Mouse (Mus musculus): Measurements from ENCODE around the gene Lrrc28.

Gene Lrrc28

GRCm38 (mm10) chr7:67596322-67596721, 48.7 kb downstream of the Lrrc28 start:
- DNase-seq (ENCODE audit: low read depth, low spot score), result no peak

GRCm38 (mm10) chr7:67593902-67594301, 51.2 kb downstream of the Lrrc28 start:
- no peak for DNase-seq (ENCODE audit: low read depth, low spot score)

- DNase-seq (ENCODE audit: low read depth, low spot score), result no peak
These were observed 52.4 kb downstream of the Lrrc28 start for GRCm38 (mm10) chr7:67592670-67593069.

- DNase-seq (ENCODE audit: low read depth, low spot score), result no peak
These were observed 56.3 kb downstream of the Lrrc28 start for GRCm38 (mm10) chr7:67588743-67589142.

- DNase-seq (ENCODE audit: low read depth, low spot score), result no peak
These were observed 58.6 kb downstream of the Lrrc28 start for GRCm38 (mm10) chr7:67586479-67586878.

GRCm38 (mm10) chr7:67583852-67584251, 61.2 kb downstream of the Lrrc28 start:
- DNase-seq (ENCODE audit: low read depth, low spot score), result no peak

GRCm38 (mm10) chr7:67578783-67579482, 66.1 kb downstream of the Lrrc28 start:
- DNase-seq (ENCODE audit: low read depth, low spot score), result peak; percentile 38

- DNase-seq (ENCODE audit: low read depth, low spot score), result no peak
These were observed 67.0 kb downstream of the Lrrc28 start for GRCm38 (mm10) chr7:67578044-67578443.

GRCm38 (mm10) chr7:67566510-67567237, 78.4 kb downstream of the Lrrc28 start:
- no peak for DNase-seq (ENCODE audit: low read depth, low spot score)

GRCm38 (mm10) chr7:67565132-67565531, 79.9 kb downstream of the Lrrc28 start:
- DNase-seq (ENCODE audit: low read depth, low spot score), result no peak

- no peak for DNase-seq (ENCODE audit: low read depth, low spot score)
These were observed 82.9 kb downstream of the Lrrc28 start for GRCm38 (mm10) chr7:67562176-67562575.

- DNase-seq (ENCODE audit: low read depth, low spot score), result no peak
These were observed 85.6 kb downstream of the Lrrc28 start for GRCm38 (mm10) chr7:67559486-67559885.

- no peak for DNase-seq (ENCODE audit: low read depth, low spot score)
These were observed 86.8 kb downstream of the Lrrc28 start for GRCm38 (mm10) chr7:67558230-67558629.

GRCm38 (mm10) chr7:67554863-67555262, 90.2 kb downstream of the Lrrc28 start:
- no peak for DNase-seq (ENCODE audit: low read depth, low spot score)

- no peak for DNase-seq (ENCODE audit: low read depth, low spot score)
These were observed 93.8 kb downstream of the Lrrc28 start for GRCm38 (mm10) chr7:67551242-67551641.

GRCm38 (mm10) chr7:67549073-67549561, 96.0 kb downstream of the Lrrc28 start:
- DNase-seq (ENCODE audit: low read depth, low spot score), result peak; percentile 87

- peak; percentile 60 for DNase-seq (ENCODE audit: low read depth, low spot score)
These were observed 96.4 kb downstream of the Lrrc28 start for GRCm38 (mm10) chr7:67548599-67549041.

- no peak for DNase-seq (ENCODE audit: low read depth, low spot score)
These were observed 98.8 kb downstream of the Lrrc28 start for GRCm38 (mm10) chr7:67546282-67546681.

- no peak for DNase-seq (ENCODE audit: low read depth, low spot score)
These were observed 100.5 kb downstream of the Lrrc28 start for GRCm38 (mm10) chr7:67544586-67544985.

GRCm38 (mm10) chr7:67543641-67544040, 101.4 kb downstream of the Lrrc28 start:
- peak; percentile 51 for DNase-seq (ENCODE audit: low read depth, low spot score)

- DNase-seq (ENCODE audit: low read depth, low spot score), result peak; percentile 27
These were observed 108.3 kb downstream of the Lrrc28 start for GRCm38 (mm10) chr7:67536588-67537372.

- no peak for DNase-seq (ENCODE audit: low read depth, low spot score)
These were observed 109.1 kb downstream of the Lrrc28 start for GRCm38 (mm10) chr7:67535941-67536340.

Measured in telencephalon, adult 2 months (tissue).